Mouse (Mus musculus): ENCODE results near the gene Pigyl. TPM values are rescaled to one million over a fixed set of nuclear protein-coding genes. Genes with fewer than 3 reads are reported as not detected.
A peak's percentile ranks its signal among the peaks of the same experiment; 100 is the strongest.

Gene Pigyl
- polyA plus RNA-seq, 1 experiment, result 150 TPM

DNA sequence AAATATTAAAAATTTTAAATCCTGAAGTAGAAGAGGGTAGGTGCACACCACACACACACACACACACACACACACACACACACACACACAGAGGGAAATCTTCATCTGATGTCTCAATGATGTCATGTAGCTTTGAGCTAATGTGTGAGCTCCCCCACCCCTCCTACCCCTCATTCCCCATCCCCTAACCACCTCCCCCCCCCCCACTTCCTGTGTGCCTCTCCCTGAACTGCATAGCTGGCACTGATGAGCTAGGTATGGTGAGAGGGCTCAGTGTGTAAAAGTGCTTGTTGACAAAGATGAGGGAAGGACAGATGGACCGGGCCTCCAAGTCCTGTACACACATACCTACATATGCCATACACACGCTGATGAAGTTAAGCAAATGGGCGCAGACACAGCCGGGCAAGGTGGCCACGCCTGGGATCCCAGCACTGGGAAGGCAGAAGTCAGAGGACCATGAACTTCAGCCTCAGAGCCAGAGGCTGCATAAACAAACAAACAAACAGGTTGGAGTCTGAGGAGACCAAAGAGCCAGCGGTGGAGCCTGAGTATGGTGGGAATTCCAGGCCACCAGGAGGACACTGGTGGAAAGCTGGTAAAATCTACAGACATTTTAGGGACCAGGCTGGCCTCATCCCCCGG is 22.3 kb upstream of the Pigyl start:
- H3K27ac ChIP-seq (ENCODE audit: insufficient read depth, low read length), result no peak overlapping the region
- no peak for DNase-seq
- WGBS, result 87% methylated on average over 7 of the region's 7 CpGs
- no peak overlapping the region for H3K4me3 ChIP-seq (replicated peaks; ENCODE audit: insufficient read depth, low read depth, low read length)
- H3K4me1 ChIP-seq (ENCODE audit: control insufficient read depth, insufficient read depth, low read length), result no peaks in the 10 kb centered on the region
- no peak for TF ChIP-seq POLR2A (IDR thresholded peaks at IDR 0.05; ENCODE audit: borderline replicate concordance, insufficient read depth, low read length)
- TF ChIP-seq CTCF (IDR thresholded peaks at IDR 0.05; ENCODE audit: borderline replicate concordance, insufficient read depth, low read depth, low read length), result no peak
- no peaks in the 10 kb centered on the region for H3K27me3 ChIP-seq (ENCODE audit: control insufficient read depth, insufficient read depth, low read length)

DNA sequence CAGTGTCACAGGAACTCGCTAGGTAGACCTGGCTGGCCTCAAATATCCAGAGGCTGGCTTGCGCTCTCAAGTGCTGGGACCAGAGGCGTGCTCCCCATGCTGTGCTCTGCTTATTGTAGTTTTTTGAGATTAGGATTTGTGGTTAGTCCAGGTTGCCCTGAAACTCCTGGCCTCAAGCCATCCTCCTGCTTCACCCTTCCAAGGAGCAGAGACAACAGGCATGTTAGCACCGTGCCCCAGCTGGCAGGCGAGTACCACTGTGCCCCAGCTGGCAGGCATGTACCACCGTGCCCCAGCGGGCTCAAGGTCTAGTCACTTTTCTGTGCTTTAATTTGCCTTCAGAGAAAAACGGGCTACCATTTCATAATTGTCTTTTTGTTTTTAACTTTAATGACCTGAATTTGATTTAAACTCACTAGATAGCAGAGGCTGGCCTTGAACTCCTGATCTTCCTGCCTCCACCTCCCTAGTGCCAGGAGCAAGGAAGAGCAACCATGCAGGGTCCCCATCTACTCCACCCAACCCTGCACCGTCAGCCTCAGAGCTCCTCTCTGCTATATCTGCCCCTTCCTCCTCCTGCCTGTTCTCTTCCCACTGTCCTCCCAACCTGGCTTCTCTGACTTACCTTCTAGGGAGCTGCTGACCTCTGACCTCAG is 21.5 kb upstream of the Pigyl start:
- WGBS, result 50% methylated on average over 9 of the region's 9 CpGs
- Histone ChIP-seq H3K4me1 (ENCODE audit: control insufficient read depth, insufficient read depth, low read length) (no peaks in the 10 kb centered on the region), H3K4me3 (replicated peaks; ENCODE audit: insufficient read depth, low read depth, low read length) (no peak overlapping the region), H3K27me3 (ENCODE audit: control insufficient read depth, insufficient read depth, low read length) (no peaks in the 10 kb centered on the region), H3K27ac (ENCODE audit: insufficient read depth, low read length) (no peak overlapping the region)
- DNase-seq, result no peak
- TF ChIP-seq CTCF (IDR thresholded peaks at IDR 0.05; ENCODE audit: borderline replicate concordance, insufficient read depth, low read depth, low read length) (no peak), POLR2A (IDR thresholded peaks at IDR 0.05; ENCODE audit: borderline replicate concordance, insufficient read depth, low read length) (no peak)

DNA sequence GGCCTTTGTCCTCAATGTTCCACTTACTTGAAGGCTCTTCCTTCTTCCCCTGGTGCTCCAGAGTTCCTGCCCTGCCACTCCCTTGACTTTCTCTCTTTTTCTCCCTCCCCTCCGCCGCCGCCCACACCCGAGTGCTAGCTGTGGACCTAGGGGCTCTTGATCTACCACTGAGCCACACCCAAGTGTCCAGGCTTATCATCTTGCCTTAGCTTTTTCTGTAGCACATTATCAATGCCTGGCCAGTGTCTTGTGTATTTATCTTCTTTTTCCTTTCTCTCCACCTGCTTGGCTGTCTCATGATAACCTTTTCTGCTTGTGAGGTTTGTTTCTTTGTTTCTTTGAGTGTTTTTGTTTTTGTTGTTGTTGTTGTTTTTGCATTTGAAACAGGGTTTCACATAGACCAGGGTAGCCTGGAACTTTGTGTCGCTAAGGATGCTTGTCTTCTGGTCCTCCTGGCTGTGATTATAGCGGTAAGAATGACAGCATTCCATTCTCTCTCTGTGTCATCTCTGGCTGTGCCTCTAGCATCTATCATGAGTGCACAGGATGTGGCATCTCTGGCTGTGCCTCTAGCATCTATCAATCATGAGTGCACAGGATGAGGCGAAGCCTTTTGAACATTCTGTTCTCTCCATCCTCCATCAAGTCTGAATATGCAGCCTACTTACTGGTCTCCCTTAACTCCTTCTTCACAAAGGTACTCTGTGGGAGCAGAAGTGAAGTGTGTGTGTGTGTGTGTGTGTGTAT is 20.8 kb upstream of the Pigyl start, which contains the start of gene Acp5:
Acp5 (minus strand) TSS at position 68 of the 747 bp plus-strand sequence.
- H3K4me3 ChIP-seq (replicated peaks; ENCODE audit: insufficient read depth, low read depth, low read length), result no peak within 1 kb of the TSS
- H3K4me1 ChIP-seq (ENCODE audit: control insufficient read depth, insufficient read depth, low read length), result no peaks in the 10 kb centered on the region
- no peak for DNase-seq
- no peak within 1 kb of the TSS for H3K27ac ChIP-seq (ENCODE audit: insufficient read depth, low read length)
- TF ChIP-seq CTCF (IDR thresholded peaks at IDR 0.05; ENCODE audit: borderline replicate concordance, insufficient read depth, low read depth, low read length) (no peak), POLR2A (IDR thresholded peaks at IDR 0.05; ENCODE audit: borderline replicate concordance, insufficient read depth, low read length) (no peak)
- 82% methylated on average over 7 of the region's 7 CpGs for WGBS
- no peaks in the 10 kb centered on the region for H3K27me3 ChIP-seq (ENCODE audit: control insufficient read depth, insufficient read depth, low read length)

DNA sequence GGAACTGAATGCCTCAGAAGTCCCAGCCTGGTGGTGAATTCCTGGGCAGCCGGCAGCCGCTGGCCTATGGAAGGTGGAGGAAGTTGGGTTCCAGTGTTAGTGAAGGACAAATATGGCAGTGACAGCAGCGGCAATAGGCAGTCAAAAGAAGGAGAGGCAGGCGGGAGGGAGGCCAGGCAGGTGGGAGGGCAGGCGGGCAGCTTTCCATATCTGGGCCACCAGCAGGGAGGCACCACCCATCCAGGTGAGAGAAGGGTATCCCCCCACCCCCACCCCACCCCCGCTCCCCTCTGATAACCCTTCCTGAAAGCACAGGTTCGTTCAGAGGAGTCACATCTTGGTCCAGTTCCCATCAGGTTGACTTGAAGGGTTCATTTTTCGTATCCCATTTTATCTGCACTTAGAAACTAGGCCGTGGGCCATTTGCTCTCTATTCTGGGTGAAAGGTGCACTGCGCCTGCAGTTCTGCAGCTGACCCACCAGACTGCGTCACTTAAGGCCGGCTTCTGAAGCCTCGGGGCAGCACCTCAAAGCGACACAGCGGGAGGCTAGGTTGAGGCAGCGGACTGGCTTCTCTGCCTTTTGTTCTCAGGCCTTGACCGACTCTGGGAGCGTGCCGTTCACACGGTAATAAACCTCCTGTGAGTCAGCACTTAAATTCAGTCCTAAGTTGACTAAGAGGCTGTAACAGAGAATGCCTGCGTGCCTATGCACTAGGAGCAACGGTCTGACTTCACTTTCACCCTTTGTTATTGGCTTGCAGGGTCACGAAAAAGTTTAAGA is 19.7 kb upstream of the Pigyl start:
- H3K4me1 ChIP-seq (ENCODE audit: control insufficient read depth, insufficient read depth, low read length), result no peaks in the 10 kb centered on the region
- WGBS, result 45% methylated on average over 23 of the region's 23 CpGs
- no peak overlapping the region for H3K27ac ChIP-seq (ENCODE audit: insufficient read depth, low read length)
- TF ChIP-seq POLR2A (IDR thresholded peaks at IDR 0.05; ENCODE audit: borderline replicate concordance, insufficient read depth, low read length) (no peak), CTCF (IDR thresholded peaks at IDR 0.05; ENCODE audit: borderline replicate concordance, insufficient read depth, low read depth, low read length) (no peak)
- no peak overlapping the region for H3K4me3 ChIP-seq (replicated peaks; ENCODE audit: insufficient read depth, low read depth, low read length)
- no peak for DNase-seq
- no peaks in the 10 kb centered on the region for H3K27me3 ChIP-seq (ENCODE audit: control insufficient read depth, insufficient read depth, low read length)

DNA sequence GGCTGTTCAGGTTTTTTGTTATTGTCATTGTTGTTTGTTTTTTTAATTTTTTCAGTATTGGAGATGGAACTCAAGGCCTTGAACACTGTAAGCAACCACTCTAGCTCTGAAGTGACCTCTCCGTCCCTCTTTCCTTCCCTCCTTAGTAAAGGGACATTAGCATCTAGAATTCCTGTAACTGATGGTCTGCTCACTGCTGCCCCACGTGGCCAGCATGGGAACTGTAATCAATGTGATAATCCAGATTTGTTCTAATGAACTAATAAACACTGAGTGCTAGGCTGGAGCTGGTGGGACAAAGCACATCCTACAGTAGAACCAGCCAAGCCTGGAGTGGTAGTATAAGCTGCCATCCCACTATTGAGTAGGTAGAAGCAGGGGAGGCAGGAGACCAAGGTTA is 18.2 kb upstream of the Pigyl start:
- WGBS, result 11% methylated on average over 2 of the region's 2 CpGs
- Histone ChIP-seq H3K27ac (ENCODE audit: insufficient read depth, low read length) (no peak overlapping the region), H3K27me3 (ENCODE audit: control insufficient read depth, insufficient read depth, low read length) (no peaks in the 10 kb centered on the region), H3K4me3 (replicated peaks; ENCODE audit: insufficient read depth, low read depth, low read length) (no peak overlapping the region), H3K4me1 (ENCODE audit: control insufficient read depth, insufficient read depth, low read length) (no peaks in the 10 kb centered on the region)
- DNase-seq, result peak; percentile 31 to 57
- no peak for TF ChIP-seq POLR2A (IDR thresholded peaks at IDR 0.05; ENCODE audit: borderline replicate concordance, insufficient read depth, low read length)
- TF ChIP-seq CTCF (IDR thresholded peaks at IDR 0.05; ENCODE audit: borderline replicate concordance, insufficient read depth, low read depth, low read length), result peak; percentile 84

DNA sequence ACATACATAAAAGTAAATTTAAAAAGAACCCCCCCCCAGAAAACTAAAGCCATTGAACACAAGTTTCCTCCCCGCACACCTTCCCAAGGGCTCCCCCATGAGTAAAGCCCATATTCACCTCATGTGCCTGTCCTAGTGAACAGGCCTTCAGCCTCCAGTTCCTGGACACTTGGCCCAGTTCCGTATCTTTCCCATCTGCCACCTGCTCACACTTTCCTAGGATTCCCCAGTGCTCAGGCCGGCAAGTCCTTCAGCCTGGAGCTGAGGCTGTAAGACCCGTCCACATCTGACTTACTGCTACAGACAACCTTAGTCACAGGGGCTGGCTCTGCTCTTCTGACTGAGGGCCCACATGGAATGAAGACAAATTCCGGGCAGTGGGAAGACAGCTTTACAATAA is 16.9 kb upstream of the Pigyl start:
- no peaks in the 10 kb centered on the region for H3K4me1 ChIP-seq (ENCODE audit: control insufficient read depth, insufficient read depth, low read length)
- H3K27me3 ChIP-seq (ENCODE audit: control insufficient read depth, insufficient read depth, low read length), result no peaks in the 10 kb centered on the region
- no peak for TF ChIP-seq CTCF (IDR thresholded peaks at IDR 0.05; ENCODE audit: borderline replicate concordance, insufficient read depth, low read depth, low read length)
- no peak for TF ChIP-seq POLR2A (IDR thresholded peaks at IDR 0.05; ENCODE audit: borderline replicate concordance, insufficient read depth, low read length)
- peak overlapping the region; percentile 9; the same call in 1 of the 2 replicates for H3K27ac ChIP-seq (ENCODE audit: insufficient read depth, low read length)
- WGBS, result 19% methylated on average over 5 of the region's 5 CpGs
- no peak overlapping the region for H3K4me3 ChIP-seq (replicated peaks; ENCODE audit: insufficient read depth, low read depth, low read length)
- DNase-seq, result peak; percentile 72 to 86

All from cerebellum, adult 2 months (tissue).